Mouse (Mus musculus) stomach, embryonic 16.5 days (tissue): Measurements from ENCODE around the gene 9430015G10Rik. TPM values are rescaled to one million over a fixed set of nuclear protein-coding genes. Genes with fewer than 3 reads are reported as not detected.

Source experiments
- polyA plus RNA-seq: library from polyadenylated mRNA; unstranded; fragments of >200 nt; fragmentation: Nextera tagmentation; extraction: Ambion mirVana; gene quantifications from 2 replicates; pipeline ENCODE4 v1.2.1, GENCODE M21; 2015

The 9430015G10Rik gene
- polyA plus RNA-seq, 1 experiment from 2014 or later, result 26.8 TPM

Other genes starting within 250 kb of the 9430015G10Rik start
- gene Tas1r3, start 246.6 kb upstream of the 9430015G10Rik start, polyA plus RNA-seq, result 0.32 and 0.35 TPM in 2 replicates
- 19.4 and 23.0 TPM in 2 replicates for gene Cptp, start 240.5 kb upstream of the 9430015G10Rik start, polyA plus RNA-seq
- gene Ints11, start 240.4 kb upstream of the 9430015G10Rik start, polyA plus RNA-seq, result 61.2 and 63.9 TPM in 2 replicates
- gene Pusl1, start 218.2 kb upstream of the 9430015G10Rik start, polyA plus RNA-seq, result 51.2 and 54.1 TPM in 2 replicates
- gene Acap3, start 218.2 kb upstream of the 9430015G10Rik start, polyA plus RNA-seq, result 18.0 and 24.0 TPM in 2 replicates
- gene Ube2j2, start 166.2 kb upstream of the 9430015G10Rik start, polyA plus RNA-seq, result 71.6 and 74.5 TPM in 2 replicates
- gene C1qtnf12, start 147.7 kb upstream of the 9430015G10Rik start, polyA plus RNA-seq, result 32.0 and 37.6 TPM in 2 replicates
- gene B3galt6, start 117.3 kb upstream of the 9430015G10Rik start, polyA plus RNA-seq, result 11.0 and 11.6 TPM in 2 replicates
- 165 and 166 TPM in 2 replicates for gene Sdf4, start 117.1 kb upstream of the 9430015G10Rik start, polyA plus RNA-seq
- 0.30 and 0.87 TPM in 2 replicates for gene Tnfrsf4, start 96.1 kb upstream of the 9430015G10Rik start, polyA plus RNA-seq
- gene Tnfrsf18, start 83.8 kb upstream of the 9430015G10Rik start, polyA plus RNA-seq, result 2.4 and 3.1 TPM in 2 replicates
- gene Ttll10, start 50.6 kb upstream of the 9430015G10Rik start, polyA plus RNA-seq, result 4.6 and 5.0 TPM in 2 replicates
- gene Rnf223, start 20.5 kb downstream of the 9430015G10Rik start, polyA plus RNA-seq, result 1.1 and 1.9 TPM in 2 replicates
- 62.8 and 63.6 TPM in 2 replicates for gene Agrn, start 87.5 kb downstream of the 9430015G10Rik start, polyA plus RNA-seq
- gene Isg15, start 90.8 kb downstream of the 9430015G10Rik start, polyA plus RNA-seq, result 1.4 and 2.3 TPM in 2 replicates
- 2.3 and 2.4 TPM in 2 replicates for gene AW011738, start 93.3 kb downstream of the 9430015G10Rik start, polyA plus RNA-seq
- 3.6 and 5.4 TPM in 2 replicates for gene Perm1, start 105.9 kb downstream of the 9430015G10Rik start, polyA plus RNA-seq
- gene Plekhn1, start 124.9 kb downstream of the 9430015G10Rik start, polyA plus RNA-seq, result 27.7 and 36.6 TPM in 2 replicates
- gene Noc2l, start 126.0 kb downstream of the 9430015G10Rik start, polyA plus RNA-seq, result 53.6 and 56.3 TPM in 2 replicates
- gene Samd11, start 145.7 kb downstream of the 9430015G10Rik start, polyA plus RNA-seq, result 1.3 and 1.4 TPM in 2 replicates
- gene Vmn2r-ps159, start 221.1 kb downstream of the 9430015G10Rik start, polyA plus RNA-seq, result not detected in 2 replicates